Mouse (Mus musculus) forebrain, postnatal 0 days (tissue): ENCODE measurements around the gene Gm21698. TPM values are rescaled to one million over a fixed set of nuclear protein-coding genes. Genes with fewer than 3 reads are reported as not detected.
"Not testable (repeated sequence)": the region's sequence is repeated elsewhere in the genome, so short reads cannot be mapped to it uniquely, and the experiment has no call there.

Source experiments
- ATAC-seq: fragments of 200-750 bp; cut with Nextera tagmentation; 2 replicates; pipeline ENCODE4 v1.8.0; 2017; ENCODE audit warnings: mild to moderate bottlenecking, moderate library complexity
- DNase-seq: peaks from one replicate; pipeline ENCODE4 v3.0.0-alpha.2; 2015
- H3K27ac ChIP-seq: fragments of 300-500 bp; sonication (generic); 2 replicates; pipeline ENCODE4 v1.5.1; 2014; ENCODE audit warnings: low read depth, mild to moderate bottlenecking, antibody characterized with exemption, low read length, moderate library complexity, mixed read lengths
- H3K27me3 ChIP-seq: fragments of 300-500 bp; sonication (generic); 2 replicates; pipeline ENCODE4 v1.6.1; 2014; ENCODE audit warnings: mild to moderate bottlenecking, low read length, mixed read lengths; ENCODE audit not compliant: insufficient read depth
- H3K36me3 ChIP-seq: fragments of 300-500 bp; sonication (generic); 2 replicates; pipeline ENCODE4 v1.6.1; 2014; ENCODE audit warnings: mild to moderate bottlenecking, moderate library complexity; ENCODE audit not compliant: insufficient read depth
- H3K4me1 ChIP-seq: fragments of 300-500 bp; sonication (generic); 2 replicates; pipeline ENCODE4 v1.6.1; 2014; ENCODE audit warnings: antibody characterized with exemption; ENCODE audit not compliant: insufficient read depth
- H3K4me2 ChIP-seq: fragments of 300-500 bp; sonication (generic); 2 replicates; pipeline ENCODE4 v1.6.1; 2014; ENCODE audit warnings: low read depth, mild to moderate bottlenecking, moderate library complexity
- H3K4me3 ChIP-seq: fragments of 300-500 bp; sonication (generic); 2 replicates; pipeline ENCODE4 v1.5.1; 2014; ENCODE audit warnings: low read depth, low read length, mixed read lengths
- H3K9ac ChIP-seq: fragments of 300-500 bp; sonication (generic); 2 replicates; pipeline ENCODE4 v1.6.1; 2014; ENCODE audit warnings: mild to moderate bottlenecking
- H3K9me3 ChIP-seq: fragments of 300-500 bp; sonication (generic); 2 replicates; pipeline ENCODE4 v1.6.1; 2016; ENCODE audit warnings: low read length
- WGBS: fragments of 180-500 bp; shearing (Covaris S2); extraction: QIAGEN DNeasy Blood & Tissue Kit; methylation state at CpG from one replicate; pipeline ENCODE4 v1.1.7; 2014; 5-methylcytosine and 5-hydroxymethylcytosine counted together
- polyA plus RNA-seq: library from polyadenylated mRNA; unstranded; fragments of >200 nt; fragmentation: Nextera tagmentation; extraction: Ambion mirVana; gene quantifications from 2 replicates; pipeline ENCODE4 v1.2.1, GENCODE M21; 2015
- total RNA-seq: library from RNA; depleted of rRNA; stranded (reverse); fragments of >200 nt; gene quantifications from 2 replicates; pipeline ENCODE4 v1.2.3, GENCODE M21; 2014; rRNA removed

Gene Gm21698
- total and polyA plus RNA-seq, 2 experiments from 2014 or later: 0.17 TPM; not detected in 1

DNA sequence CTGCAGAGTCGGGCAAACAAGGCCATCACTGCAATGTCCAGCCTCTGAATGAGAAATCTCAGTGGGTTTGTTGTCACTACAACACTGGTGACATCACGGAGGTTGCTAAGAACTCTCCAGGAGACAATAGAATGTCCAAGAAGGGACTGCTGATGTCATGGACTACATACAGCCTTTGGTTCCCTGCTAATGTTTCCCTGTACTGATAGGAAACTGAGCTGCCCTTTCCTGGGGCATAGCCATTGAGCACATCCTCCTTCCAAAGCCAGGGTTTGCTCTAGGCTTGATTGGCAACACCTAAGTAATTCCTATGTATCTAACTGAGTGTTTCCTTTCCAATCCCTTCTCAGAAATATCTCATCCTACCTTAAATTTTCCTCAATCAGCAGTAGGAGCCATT lies 46.2 kb downstream of the Gm21698 start, which contains the start of gene Gm21663:
Gene Gm21663, minus strand, starts transcription at position 101 of the 400 bp plus-strand sequence.
- not testable (repeated sequence) for H3K36me3 ChIP-seq, H3K4me3 ChIP-seq, H3K27ac ChIP-seq, H3K9me3 ChIP-seq, ATAC-seq, H3K27me3 ChIP-seq, H3K4me2 ChIP-seq, H3K4me1 ChIP-seq, H3K9ac ChIP-seq, DNase-seq
- whole genome bisulfite sequencing: 56% methylated on average over 2 of the region's 2 CpGs

Other genes with a start within 250 kb of the Gm21698 start
- 31.4 and 45.5 TPM in 2 replicates for gene Actr3b, start 228.7 kb downstream of the Gm21698 start, total RNA-seq
- 90.9 and 107 TPM in 2 replicates for gene Actr3b, start 228.7 kb downstream of the Gm21698 start, polyA plus RNA-seq
- gene Gm21663, start 46.3 kb downstream of the Gm21698 start, total RNA-seq: 0.10 TPM in 1 of 2 replicates, not detected in the other
- gene Gm21663, start 46.3 kb downstream of the Gm21698 start, polyA plus RNA-seq: not detected in 2 replicates
- gene Gm21671, start 34.2 kb downstream of the Gm21698 start, total RNA-seq: not detected in 2 replicates
- gene Gm21671, start 34.2 kb downstream of the Gm21698 start, polyA plus RNA-seq: 0.12 TPM in 1 of 2 replicates, not detected in the other
- not detected in 2 replicates for gene Gm21680, start 16.0 kb downstream of the Gm21698 start, total RNA-seq
- 0.07 TPM in 1 of 2 replicates, not detected in the other for gene Gm21680, start 16.0 kb downstream of the Gm21698 start, polyA plus RNA-seq
- not detected in 2 replicates for gene Gm1979, start 16.1 kb upstream of the Gm21698 start, total RNA-seq
- 0.15 TPM in 1 of 2 replicates, not detected in the other for gene Gm1979, start 16.1 kb upstream of the Gm21698 start, polyA plus RNA-seq
- gene Gm5862, start 34.3 kb upstream of the Gm21698 start, total RNA-seq: not detected in 2 replicates
- 0.11 TPM in 1 of 2 replicates, not detected in the other for gene Gm5862, start 34.3 kb upstream of the Gm21698 start, polyA plus RNA-seq
- gene Speer4a, start 50.9 kb upstream of the Gm21698 start, total RNA-seq: 0.05 TPM in 1 of 2 replicates, not detected in the other
- 0.08 TPM in 1 of 2 replicates, not detected in the other for gene Speer4a, start 50.9 kb upstream of the Gm21698 start, polyA plus RNA-seq
- not detected in 2 replicates for gene Gm7347, start 69.9 kb upstream of the Gm21698 start, total RNA-seq
- gene Gm7347, start 69.9 kb upstream of the Gm21698 start, polyA plus RNA-seq: 0.05 TPM in 1 of 2 replicates, not detected in the other
- not detected in 2 replicates for gene Gm10471, start 100.6 kb upstream of the Gm21698 start, total RNA-seq
- not detected in 2 replicates for gene Gm10471, start 100.6 kb upstream of the Gm21698 start, polyA plus RNA-seq
- gene 5031410I06Rik, start 116.7 kb upstream of the Gm21698 start, total RNA-seq: not detected in 2 replicates
- gene 5031410I06Rik, start 116.7 kb upstream of the Gm21698 start, polyA plus RNA-seq: 0.15 and 0.21 TPM in 2 replicates
- not detected in 2 replicates for gene Gm10220, start 132.8 kb upstream of the Gm21698 start, total RNA-seq
- not detected in 2 replicates for gene Gm10220, start 132.8 kb upstream of the Gm21698 start, polyA plus RNA-seq